Mouse (Mus musculus) C2C12 (cell line): ENCODE measurements around the gene Ppp2ca.

ENCODE experiments used
- CTCF ChIP-seq: IDR thresholded peaks from one replicate; pipeline ENCODE4 v1.5.1; 2011; ENCODE audit not compliant: control insufficient read depth, insufficient read depth, insufficient read length
- MAX ChIP-seq: IDR thresholded peaks from one replicate; pipeline ENCODE4 v1.6.1; 2011; ENCODE audit warnings: mild to moderate bottlenecking, control low read depth
- MYOG ChIP-seq: IDR thresholded peaks from one replicate; pipeline ENCODE4 v1.6.1; 2011; ENCODE audit not compliant: control insufficient read depth, insufficient read length; ENCODE audit errors: extremely low read depth
- USF1 ChIP-seq: IDR thresholded peaks from one replicate; pipeline ENCODE4 v1.6.1; 2011; ENCODE audit warnings: low read depth, mild to moderate bottlenecking, control low read depth, moderate library complexity

- no peak for TF ChIP-seq USF1
- no peak for TF ChIP-seq CTCF
- no peak for TF ChIP-seq MYOG
- TF ChIP-seq MAX: no peak
These were observed 43.8 kb upstream of the Ppp2ca start for GRCm38 (mm10) chr11:52054728-52055127.
